Mouse (Mus musculus): ENCODE measurements at regions not wholly inside any gene's neighbourhood (a gene's known extent, or its start where the extent isn't known, plus 50 kb on each side); places are given as distances from the start of the nearest gene placed in this dataset.

- no peaks in the 10 kb centered on the region for H3K4me1 ChIP-seq
- 83% methylated on average over 3 of the region's 3 CpGs for WGBS
- no peaks in the 10 kb centered on the region for H3K36me3 ChIP-seq (replicated peaks)
- H3K9ac ChIP-seq, result no peak overlapping the region
- H3K4me2 ChIP-seq, result no peak overlapping the region
- no peak for ATAC-seq (ENCODE audit: low FRiP score)
- no peak overlapping the region for H3K4me3 ChIP-seq (replicated peaks)
- no peaks in the 10 kb centered on the region for H3K9me3 ChIP-seq
- no peak overlapping the region for H3K27ac ChIP-seq
- no peaks in the 10 kb centered on the region for H3K27me3 ChIP-seq
These were observed 122.0 kb upstream of the Spaca1 start for GRCm38 (mm10) chr4:34172000-34172399.

GRCm38 (mm10) chr4:34177421-34177820 lies 127.4 kb upstream of the Spaca1 start:
- no peak overlapping the region for H3K4me2 ChIP-seq
- no peak for ATAC-seq (ENCODE audit: low FRiP score)
- H3K27ac ChIP-seq, result no peak overlapping the region
- H3K9me3 ChIP-seq, result no peaks in the 10 kb centered on the region
- H3K4me1 ChIP-seq, result no peaks in the 10 kb centered on the region
- H3K9ac ChIP-seq, result no peak overlapping the region
- no peak overlapping the region for H3K4me3 ChIP-seq (replicated peaks)
- H3K27me3 ChIP-seq, result no peaks in the 10 kb centered on the region
- 90% methylated on average over 1 of the region's 1 CpGs for WGBS
- H3K36me3 ChIP-seq (replicated peaks), result no peaks in the 10 kb centered on the region

GRCm38 (mm10) chr4:34186522-34186921 lies 136.5 kb upstream of the Spaca1 start:
- Histone ChIP-seq H3K27ac (no peak overlapping the region), H3K4me2 (no peak overlapping the region), H3K9ac (no peak overlapping the region), H3K9me3 (no peaks in the 10 kb centered on the region), H3K4me1 (no peaks in the 10 kb centered on the region), H3K27me3 (no peaks in the 10 kb centered on the region), H3K4me3 (replicated peaks) (no peak overlapping the region), H3K36me3 (replicated peaks) (no peaks in the 10 kb centered on the region)
- WGBS, result 90% methylated on average over 5 of the region's 5 CpGs
- no peak for ATAC-seq (ENCODE audit: low FRiP score)

GRCm38 (mm10) chr4:34203193-34203848 lies 153.3 kb upstream of the Spaca1 start:
- Histone ChIP-seq H3K9ac (no peak overlapping the region), H3K4me3 (replicated peaks) (no peak overlapping the region), H3K9me3 (no peaks in the 10 kb centered on the region), H3K27me3 (no peaks in the 10 kb centered on the region), H3K4me2 (no peak overlapping the region), H3K27ac (no peak overlapping the region), H3K4me1 (no peaks in the 10 kb centered on the region), H3K36me3 (replicated peaks) (no peaks in the 10 kb centered on the region)
- 91% methylated on average over 10 of the region's 10 CpGs for WGBS
- no peak for ATAC-seq (ENCODE audit: low FRiP score)

GRCm38 (mm10) chr4:34209179-34209896 lies 159.3 kb upstream of the Spaca1 start:
- Histone ChIP-seq H3K27me3 (no peaks in the 10 kb centered on the region), H3K4me3 (replicated peaks) (no peak overlapping the region), H3K27ac (no peak overlapping the region), H3K9ac (no peak overlapping the region), H3K9me3 (no peaks in the 10 kb centered on the region), H3K4me2 (no peak overlapping the region), H3K36me3 (replicated peaks) (no peaks in the 10 kb centered on the region), H3K4me1 (no peaks in the 10 kb centered on the region)
- 67% methylated on average over 5 of the region's 5 CpGs for WGBS
- no peak for ATAC-seq (ENCODE audit: low FRiP score)

GRCm38 (mm10) chr4:34213731-34214130 lies 163.7 kb upstream of the Spaca1 start:
- no peak for ATAC-seq (ENCODE audit: low FRiP score)
- no peaks in the 10 kb centered on the region for H3K27me3 ChIP-seq
- no peaks in the 10 kb centered on the region for H3K9me3 ChIP-seq
- H3K4me1 ChIP-seq, result no peaks in the 10 kb centered on the region
- no peak overlapping the region for H3K27ac ChIP-seq
- no peak overlapping the region for H3K9ac ChIP-seq
- H3K36me3 ChIP-seq (replicated peaks), result no peaks in the 10 kb centered on the region
- H3K4me3 ChIP-seq (replicated peaks), result no peak overlapping the region
- H3K4me2 ChIP-seq, result no peak overlapping the region

GRCm38 (mm10) chr4:34214346-34214745 lies 164.4 kb upstream of the Spaca1 start:
- H3K4me1 ChIP-seq, result no peaks in the 10 kb centered on the region
- H3K4me3 ChIP-seq (replicated peaks), result no peak overlapping the region
- no peaks in the 10 kb centered on the region for H3K9me3 ChIP-seq
- ATAC-seq (ENCODE audit: low FRiP score), result no peak
- no peak overlapping the region for H3K4me2 ChIP-seq
- H3K9ac ChIP-seq, result no peak overlapping the region
- no peak overlapping the region for H3K27ac ChIP-seq
- no peaks in the 10 kb centered on the region for H3K27me3 ChIP-seq
- no peaks in the 10 kb centered on the region for H3K36me3 ChIP-seq (replicated peaks)
- WGBS, result 92% methylated on average over 11 of the region's 11 CpGs

- no peak overlapping the region for H3K9ac ChIP-seq
- no peak overlapping the region for H3K27ac ChIP-seq
- H3K36me3 ChIP-seq (replicated peaks), result no peaks in the 10 kb centered on the region
- WGBS, result 96% methylated on average over 1 of the region's 1 CpGs
- no peak overlapping the region for H3K4me3 ChIP-seq (replicated peaks)
- H3K4me1 ChIP-seq, result no peaks in the 10 kb centered on the region
- H3K27me3 ChIP-seq, result no peaks in the 10 kb centered on the region
- H3K4me2 ChIP-seq, result no peak overlapping the region
- H3K9me3 ChIP-seq, result no peaks in the 10 kb centered on the region
- no peak for ATAC-seq (ENCODE audit: low FRiP score)
These were observed 171.9 kb upstream of the Spaca1 start for GRCm38 (mm10) chr4:34221915-34222314.

GRCm38 (mm10) chr4:34226089-34226840 lies 176.3 kb upstream of the Spaca1 start:
- ATAC-seq (ENCODE audit: low FRiP score), result no peak
- Histone ChIP-seq H3K27ac (peak overlapping the region; percentile 42), H3K4me3 (replicated peaks) (no peak overlapping the region), H3K4me1 (no peaks in the 10 kb centered on the region), H3K27me3 (no peaks in the 10 kb centered on the region), H3K36me3 (replicated peaks) (no peaks in the 10 kb centered on the region), H3K9me3 (no peaks in the 10 kb centered on the region), H3K4me2 (no peak overlapping the region), H3K9ac (no peak overlapping the region)
- 68% methylated on average over 5 of the region's 5 CpGs for WGBS

GRCm38 (mm10) chr4:34226886-34227285 lies 176.9 kb upstream of the Spaca1 start:
- H3K9ac ChIP-seq, result no peak overlapping the region
- no peak overlapping the region for H3K4me3 ChIP-seq (replicated peaks)
- H3K36me3 ChIP-seq (replicated peaks), result no peaks in the 10 kb centered on the region
- no peaks in the 10 kb centered on the region for H3K4me1 ChIP-seq
- no peaks in the 10 kb centered on the region for H3K9me3 ChIP-seq
- no peak overlapping the region for H3K4me2 ChIP-seq
- ATAC-seq (ENCODE audit: low FRiP score), result no peak
- H3K27ac ChIP-seq, result no peak overlapping the region
- H3K27me3 ChIP-seq, result no peaks in the 10 kb centered on the region
- 85% methylated on average over 5 of the region's 5 CpGs for WGBS

GRCm38 (mm10) chr4:34227611-34228010 lies 177.6 kb upstream of the Spaca1 start:
- H3K36me3 ChIP-seq (replicated peaks), result no peaks in the 10 kb centered on the region
- H3K27ac ChIP-seq, result no peak overlapping the region
- H3K9ac ChIP-seq, result no peak overlapping the region
- WGBS, result 80% methylated on average over 5 of the region's 5 CpGs
- H3K9me3 ChIP-seq, result no peaks in the 10 kb centered on the region
- no peak for ATAC-seq (ENCODE audit: low FRiP score)
- no peaks in the 10 kb centered on the region for H3K4me1 ChIP-seq
- no peak overlapping the region for H3K4me2 ChIP-seq
- no peak overlapping the region for H3K4me3 ChIP-seq (replicated peaks)
- no peaks in the 10 kb centered on the region for H3K27me3 ChIP-seq

- no peaks in the 10 kb centered on the region for H3K27me3 ChIP-seq
- H3K4me2 ChIP-seq, result no peak overlapping the region
- H3K4me1 ChIP-seq, result no peaks in the 10 kb centered on the region; the same call in 1 of the 2 replicates
- no peak overlapping the region for H3K27ac ChIP-seq
- 9% methylated on average over 3 of the region's 3 CpGs for WGBS
- no peak overlapping the region for H3K4me3 ChIP-seq (replicated peaks)
- H3K36me3 ChIP-seq (replicated peaks), result no peaks in the 10 kb centered on the region
- no peaks in the 10 kb centered on the region for H3K9me3 ChIP-seq
- ATAC-seq (ENCODE audit: low FRiP score), result peak; percentile 92
- H3K9ac ChIP-seq, result no peak overlapping the region
These were observed 181.3 kb upstream of the Spaca1 start for GRCm38 (mm10) chr4:34231270-34231669.
